Mouse (Mus musculus) limb, embryonic 11.5 days (tissue): ENCODE data around the gene Casz1. TPM values are rescaled to one million over a fixed set of nuclear protein-coding genes. Genes with fewer than 3 reads are reported as not detected.

Experiments
- ATAC-seq: fragments of 200-750 bp; cut with Nextera tagmentation; 2 replicates; pipeline ENCODE4 v1.8.0; 2017; ENCODE audit warnings: low read depth; ENCODE audit not compliant: insufficient number of reproducible peaks, low FRiP score, low TSS enrichment
- DNase-seq: peaks from one replicate; pipeline ENCODE4 v3.0.0-alpha.2; 2015; ENCODE audit warnings: low spot score
- H3K27ac ChIP-seq: fragments of 300-500 bp; sonication (generic); replicated peaks from 2 replicates; pipeline ENCODE4 v1.5.1; 2014; ENCODE audit warnings: low read depth, mild to moderate bottlenecking, low read length
- H3K27me3 ChIP-seq: fragments of 300-500 bp; sonication (generic); 2 replicates; pipeline ENCODE4 v1.6.1; 2014; ENCODE audit warnings: mild to moderate bottlenecking, low read length, mixed read lengths; ENCODE audit not compliant: control insufficient read depth, insufficient read depth
- H3K36me3 ChIP-seq: fragments of 300-500 bp; sonication (generic); 2 replicates; pipeline ENCODE4 v1.6.1; 2014; ENCODE audit warnings: mild to moderate bottlenecking, low read length, moderate library complexity, mixed read lengths; ENCODE audit not compliant: control insufficient read depth, insufficient read depth
- H3K4me1 ChIP-seq: fragments of 300-500 bp; sonication (generic); 2 replicates; pipeline ENCODE4 v1.6.1; 2014; ENCODE audit warnings: low read length, mixed read lengths; ENCODE audit not compliant: control insufficient read depth, insufficient read depth
- H3K4me2 ChIP-seq: fragments of 300-500 bp; sonication (generic); 2 replicates; pipeline ENCODE4 v1.6.1; 2014; ENCODE audit warnings: low read depth, mild to moderate bottlenecking, moderate library complexity; ENCODE audit not compliant: severe bottlenecking
- H3K4me3 ChIP-seq: fragments of 300-500 bp; sonication (generic); 2 replicates; pipeline ENCODE4 v1.5.1; 2014; ENCODE audit warnings: low read depth, low read length
- H3K9ac ChIP-seq: fragments of 300-500 bp; sonication (generic); 2 replicates; pipeline ENCODE4 v1.6.1; 2014; ENCODE audit warnings: mild to moderate bottlenecking, low read length
- H3K9me3 ChIP-seq: fragments of 300-500 bp; sonication (generic); 2 replicates; pipeline ENCODE4 v1.6.1; 2016; ENCODE audit warnings: low read length; ENCODE audit not compliant: control insufficient read depth
- WGBS: fragments of 180-500 bp; shearing (Covaris S2); extraction: QIAGEN DNeasy Blood & Tissue Kit; methylation state at CpG from one replicate; pipeline ENCODE4 v1.1.7; 2014; 5-methylcytosine and 5-hydroxymethylcytosine counted together
- polyA plus RNA-seq: library from polyadenylated mRNA; unstranded; fragments of >200 nt; fragmentation: Nextera tagmentation; extraction: Ambion mirVana; gene quantifications from 2 replicates; pipeline ENCODE4 v1.2.1, GENCODE M21; 2014

The Casz1 gene
- polyA plus RNA-seq, 1 experiment from 2014 or later, result 1.6 TPM

DNA sequence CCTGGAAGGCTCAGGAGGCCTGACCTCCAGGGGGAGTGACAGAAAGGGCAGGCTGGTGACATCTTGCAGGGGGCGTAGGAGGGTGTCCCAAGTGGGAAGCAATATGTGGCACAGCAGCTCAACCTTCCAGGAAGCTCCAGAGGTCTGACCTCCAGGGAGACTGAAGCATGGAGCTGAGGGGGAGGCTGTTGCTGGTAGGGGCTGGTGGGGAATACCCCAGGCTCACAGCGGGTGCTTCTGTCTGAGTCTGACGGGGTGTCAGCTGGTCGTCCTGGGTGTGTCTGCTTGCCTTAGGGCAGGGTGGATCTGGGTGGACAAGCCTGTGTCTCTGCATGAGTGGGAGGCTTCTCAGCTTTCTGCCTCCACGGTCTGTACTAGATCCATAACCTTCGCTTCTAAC, 38.1 kb downstream of the Casz1 start:
- Histone ChIP-seq H3K4me3 (no peak overlapping the region), H3K4me2 (no peak overlapping the region), H3K9ac (no peak overlapping the region), H3K36me3 (no peaks in the 10 kb centered on the region), H3K27me3 (peaks cover 3% of the 10 kb centered on the region; the same call in 1 of the 2 replicates), H3K27ac (no peak overlapping the region), H3K9me3 (no peaks in the 10 kb centered on the region), H3K4me1 (peaks cover 4% of the 10 kb centered on the region; the same call in 1 of the 2 replicates)
- DNase-seq (no peak), ATAC-seq (no peak)
- 61% methylated on average over 6 of the region's 6 CpGs for WGBS

DNA sequence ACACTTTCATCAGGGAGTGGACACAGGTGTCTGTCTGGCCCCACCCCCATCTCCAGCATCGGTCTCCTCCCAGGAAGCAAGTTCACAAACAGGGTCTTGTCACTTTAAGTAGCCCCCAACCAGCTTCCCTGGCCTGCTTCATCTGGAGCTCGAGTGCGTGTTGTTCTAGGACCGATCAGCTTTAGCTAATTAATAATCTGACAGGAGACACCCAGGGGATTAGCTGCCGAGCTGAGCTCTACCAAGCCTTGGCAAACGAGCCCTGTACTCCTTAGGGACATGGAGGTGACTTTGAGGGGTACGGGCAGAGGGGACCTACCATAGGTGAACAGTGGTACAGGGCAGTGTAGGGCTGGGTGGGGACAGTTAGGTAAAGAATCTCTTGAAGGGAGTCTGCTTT, 40.7 kb downstream of the Casz1 start:
- H3K9me3 ChIP-seq, result no peaks in the 10 kb centered on the region
- peaks cover 3% of the 10 kb centered on the region; the same call in 1 of the 2 replicates for H3K27me3 ChIP-seq
- no peak overlapping the region for H3K4me3 ChIP-seq
- DNase-seq (no peak), ATAC-seq (no peak)
- H3K27ac ChIP-seq, result no peak overlapping the region
- no peaks in the 10 kb centered on the region for H3K36me3 ChIP-seq
- WGBS, result 43% methylated on average over 7 of the region's 7 CpGs
- H3K4me2 ChIP-seq, result no peak overlapping the region
- H3K9ac ChIP-seq, result no peak overlapping the region
- peaks cover 7% of the 10 kb centered on the region; the same call in 1 of the 2 replicates for H3K4me1 ChIP-seq

- Histone ChIP-seq H3K27ac (no peak overlapping the region), H3K4me1 (peaks cover 8% of the 10 kb centered on the region; the same call in 1 of the 2 replicates), H3K4me2 (no peak overlapping the region), H3K4me3 (no peak overlapping the region), H3K9me3 (no peaks in the 10 kb centered on the region), H3K9ac (no peak overlapping the region), H3K27me3 (peaks cover 3% of the 10 kb centered on the region; the same call in 1 of the 2 replicates), H3K36me3 (no peaks in the 10 kb centered on the region)
- DNase-seq (no peak), ATAC-seq (no peak)
- 59% methylated on average over 9 of the region's 9 CpGs for WGBS
Observed at GRCm38 (mm10) chr4:148846203-148846602, 42.0 kb downstream of the Casz1 start.

- Histone ChIP-seq H3K9ac (no peak overlapping the region), H3K36me3 (no peaks in the 10 kb centered on the region), H3K4me3 (no peak overlapping the region), H3K4me2 (no peak overlapping the region), H3K27ac (no peak overlapping the region), H3K4me1 (peaks cover 11% of the 10 kb centered on the region), H3K9me3 (no peaks in the 10 kb centered on the region), H3K27me3 (peaks cover 2% of the 10 kb centered on the region; the same call in 1 of the 2 replicates)
- WGBS, result 63% methylated on average over 11 of the region's 11 CpGs
- ATAC-seq, result no peak
- no peak for DNase-seq
Observed at GRCm38 (mm10) chr4:148846724-148847123, 42.5 kb downstream of the Casz1 start.

DNA sequence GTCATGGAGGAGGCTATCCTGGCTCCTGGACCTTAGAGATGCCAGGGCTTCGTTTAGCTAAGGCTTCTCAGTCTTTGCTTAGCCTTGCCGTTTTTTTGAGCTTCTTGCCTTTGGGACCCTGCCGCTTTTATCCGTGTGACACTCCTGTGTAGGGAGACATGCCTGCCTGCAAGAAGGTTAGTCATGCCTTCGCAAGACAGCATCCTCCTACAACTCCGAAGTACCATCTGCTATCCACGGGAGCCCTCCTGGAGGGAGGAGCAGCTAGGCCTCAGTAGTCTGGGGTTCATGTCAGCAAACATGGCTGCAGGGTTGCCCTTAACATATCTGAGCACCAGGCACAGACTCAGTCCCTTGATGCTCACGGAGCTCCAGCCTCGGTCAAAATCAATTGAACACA, 43.4 kb downstream of the Casz1 start:
- H3K36me3 ChIP-seq, result no peaks in the 10 kb centered on the region
- no peak overlapping the region for H3K4me3 ChIP-seq
- peaks cover 17% of the 10 kb centered on the region for H3K4me1 ChIP-seq
- no peak overlapping the region for H3K9ac ChIP-seq
- no peak overlapping the region for H3K27ac ChIP-seq
- DNase-seq, result no peak
- 84% methylated on average over 9 of the region's 9 CpGs for WGBS
- ATAC-seq, result no peak
- H3K27me3 ChIP-seq, result no peaks in the 10 kb centered on the region; the same call in 1 of the 2 replicates
- no peaks in the 10 kb centered on the region for H3K9me3 ChIP-seq
- no peak overlapping the region for H3K4me2 ChIP-seq

DNA sequence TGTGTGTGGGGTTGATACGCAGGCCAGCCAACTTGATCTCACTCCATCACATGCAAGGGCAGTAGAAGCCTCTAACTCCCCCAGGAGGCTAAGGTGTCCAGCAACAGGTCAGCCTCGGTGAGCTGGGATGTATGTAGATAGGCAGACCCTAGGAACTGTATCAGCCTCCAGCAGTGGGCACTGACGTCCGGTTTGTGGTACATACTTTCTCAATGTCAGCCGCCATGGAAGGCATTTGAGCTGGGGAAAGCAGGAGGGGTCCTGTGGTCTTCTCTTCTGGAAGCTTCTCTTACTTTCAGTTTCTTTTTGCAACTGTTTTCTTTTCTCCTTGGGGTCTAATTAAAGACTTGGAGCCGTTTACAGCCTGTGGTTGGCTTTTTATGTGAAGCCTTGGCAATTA, 45.2 kb downstream of the Casz1 start:
- no peaks in the 10 kb centered on the region for H3K27me3 ChIP-seq

DNA sequence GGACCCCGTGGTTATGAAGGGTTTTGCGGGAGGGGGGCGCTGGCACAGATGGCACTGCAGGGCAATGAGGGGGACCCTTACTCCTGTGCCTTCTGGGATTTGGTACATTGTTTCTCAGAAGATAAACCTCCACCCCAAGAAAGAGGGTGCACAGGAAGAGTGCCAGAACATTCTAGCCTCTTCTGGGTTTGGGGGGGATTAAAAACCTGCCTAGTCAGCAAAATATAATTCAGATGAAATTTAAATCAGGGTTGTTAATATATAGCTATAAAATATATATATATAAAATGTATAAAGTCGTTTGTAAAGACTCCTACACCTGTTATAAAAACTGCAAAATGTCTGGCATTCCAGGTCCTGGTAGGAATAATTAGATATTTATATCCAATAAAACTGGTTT, 48.8 kb downstream of the Casz1 start:
- no peak overlapping the region for H3K27ac ChIP-seq
- no peaks in the 10 kb centered on the region for H3K27me3 ChIP-seq
- no peak overlapping the region for H3K4me2 ChIP-seq
- H3K9ac ChIP-seq, result no peak overlapping the region
- H3K9me3 ChIP-seq, result no peaks in the 10 kb centered on the region
- no peak overlapping the region for H3K4me3 ChIP-seq
- peaks cover 15% of the 10 kb centered on the region for H3K4me1 ChIP-seq
- WGBS, result 73% methylated on average over 4 of the region's 4 CpGs
- ATAC-seq (no peak), DNase-seq (no peak)
- no peaks in the 10 kb centered on the region for H3K36me3 ChIP-seq

More for the DNA sequence above, 45.2 kb downstream of the Casz1 start:
- no peaks in the 10 kb centered on the region for H3K36me3 ChIP-seq
- no peak overlapping the region for H3K27ac ChIP-seq
- no peak for DNase-seq
- no peak overlapping the region for H3K9ac ChIP-seq
- WGBS, result 63% methylated on average over 6 of the region's 6 CpGs
- no peak overlapping the region for H3K4me3 ChIP-seq
- no peak overlapping the region for H3K4me2 ChIP-seq
- ATAC-seq, result no peak
- H3K9me3 ChIP-seq, result no peaks in the 10 kb centered on the region
- peaks cover 18% of the 10 kb centered on the region for H3K4me1 ChIP-seq

- DNase-seq (no peak), ATAC-seq (no peak)
- Histone ChIP-seq H3K9me3 (no peaks in the 10 kb centered on the region), H3K9ac (no peak overlapping the region), H3K4me2 (no peak overlapping the region), H3K27me3 (peaks cover 4% of the 10 kb centered on the region), H3K4me3 (no peak overlapping the region), H3K27ac (no peak overlapping the region), H3K4me1 (peaks cover 15% of the 10 kb centered on the region), H3K36me3 (no peaks in the 10 kb centered on the region)
- WGBS, result 9% methylated on average over 2 of the region's 2 CpGs
Observed at GRCm38 (mm10) chr4:148854093-148854492, 49.9 kb downstream of the Casz1 start.

GRCm38 (mm10) chr4:148855527-148855926, 51.3 kb downstream of the Casz1 start:
- Histone ChIP-seq H3K9ac (no peak overlapping the region), H3K4me3 (no peak overlapping the region), H3K4me1 (peaks cover 16% of the 10 kb centered on the region), H3K4me2 (no peak overlapping the region), H3K36me3 (no peaks in the 10 kb centered on the region), H3K27ac (no peak overlapping the region), H3K9me3 (no peaks in the 10 kb centered on the region), H3K27me3 (peaks cover 8% of the 10 kb centered on the region)
- no peak for ATAC-seq
- no peak for DNase-seq
- WGBS, result 77% methylated on average over 5 of the region's 5 CpGs
